Mouse (Mus musculus) intestine, embryonic 14.5 days (tissue): ENCODE data around the gene Mindy2. TPM values are rescaled to one million over a fixed set of nuclear protein-coding genes. Genes with fewer than 3 reads are reported as not detected.

Experiments used
- ATAC-seq: fragments of 200-750 bp; cut with Nextera tagmentation; replicated peaks from 2 replicates; pipeline ENCODE4 v1.8.0; 2017; ENCODE audit warnings: low read depth, moderate number of reproducible peaks, moderate TSS enrichment, moderate library complexity; ENCODE audit not compliant: low FRiP score, low TSS enrichment
- DNase-seq: peaks from one replicate; pipeline ENCODE4 v3.0.0-alpha.2; 2018; ENCODE audit warnings: low spot score
- H3K27ac ChIP-seq: fragments of 300-500 bp; sonication (generic); 2 replicates; pipeline ENCODE4 v1.5.1; 2014; ENCODE audit warnings: low read depth, mild to moderate bottlenecking, control low read depth
- H3K27me3 ChIP-seq: fragments of 300-500 bp; sonication (generic); replicated peaks from 2 replicates; pipeline ENCODE4 v1.6.1; 2014; ENCODE audit warnings: low read length, control low read depth; ENCODE audit not compliant: control insufficient read depth, insufficient read depth
- H3K36me3 ChIP-seq: fragments of 300-500 bp; sonication (generic); 2 replicates; pipeline ENCODE4 v1.6.1; 2014; ENCODE audit warnings: low read length, control low read depth; ENCODE audit not compliant: control insufficient read depth, insufficient read depth
- H3K4me1 ChIP-seq: fragments of 300-500 bp; sonication (generic); replicated peaks from 2 replicates; pipeline ENCODE4 v1.6.1; 2014; ENCODE audit warnings: low read length, control low read depth, mixed read lengths; ENCODE audit not compliant: control insufficient read depth, insufficient read depth
- H3K4me2 ChIP-seq: fragments of 300-500 bp; sonication (generic); 2 replicates; pipeline ENCODE4 v1.6.1; 2014; ENCODE audit warnings: low read length
- H3K4me3 ChIP-seq: fragments of 300-500 bp; sonication (generic); 2 replicates; pipeline ENCODE4 v1.5.1; 2014; ENCODE audit warnings: low read depth, low read length, control low read depth, mixed read lengths
- H3K9ac ChIP-seq: fragments of 300-500 bp; sonication (generic); 2 replicates; pipeline ENCODE4 v1.6.1; 2014; ENCODE audit warnings: mild to moderate bottlenecking, low read length
- H3K9me3 ChIP-seq: fragments of 300-500 bp; sonication (generic); 2 replicates; pipeline ENCODE4 v1.6.1; 2016; ENCODE audit warnings: low read length, control low read depth; ENCODE audit not compliant: control insufficient read depth
- WGBS: fragments of 180-500 bp; shearing (Covaris S2); extraction: QIAGEN DNeasy Blood & Tissue Kit; methylation state at CpG from one replicate; pipeline ENCODE4 v1.1.7; 2014; 5-methylcytosine and 5-hydroxymethylcytosine counted together
- polyA plus RNA-seq: library from polyadenylated mRNA; unstranded; fragments of >200 nt; fragmentation: Nextera tagmentation; extraction: Ambion mirVana; gene quantifications from 2 replicates; pipeline ENCODE4 v1.2.1, GENCODE M21; 2014

Gene Mindy2
- polyA plus RNA-seq, 1 experiment from 2014 or later: 11.0 TPM

GRCm38 (mm10) chr9:70656130-70657007 lies 605 bp downstream of the Mindy2 start, which contains the start of gene Gm10642:
Gm10642 (plus strand) TSS chr9:70656251.
- no peaks in the 10 kb centered on the region for H3K36me3 ChIP-seq
- DNase-seq: peak; percentile 78
- peak within 1 kb of the TSS; percentile 80 for H3K4me2 ChIP-seq
- peak within 1 kb of the TSS; percentile 81 for H3K4me3 ChIP-seq
- H3K27me3 ChIP-seq: no peaks in the 10 kb centered on the region
- WGBS: under 1% methylated on average over 50 of the region's 72 CpGs
- no peaks in the 10 kb centered on the region for H3K9me3 ChIP-seq
- peak; percentile 61 for ATAC-seq
- peak within 1 kb of the TSS; percentile 78 for H3K9ac ChIP-seq
- 0 out of 2 replicates have a peak, but pooled peaks cover 4% of the 10 kb centered on the region for H3K4me1 ChIP-seq
- H3K27ac ChIP-seq: peak within 1 kb of the TSS; percentile 90

- Histone ChIP-seq H3K9me3 (no peaks in the 10 kb centered on the region), H3K4me2 (peak overlapping the region; percentile 80), H3K4me1 (0 out of 2 replicates have a peak, but pooled peaks cover 4% of the 10 kb centered on the region), H3K4me3 (peak overlapping the region; percentile 81), H3K36me3 (no peaks in the 10 kb centered on the region), H3K27ac (no peak overlapping the region), H3K9ac (peak overlapping the region; percentile 78; the same call in 1 of the 2 replicates), H3K27me3 (no peaks in the 10 kb centered on the region)
- DNase-seq (no peak), ATAC-seq (no peak)
- WGBS: 32% methylated on average over 2 of the region's 2 CpGs
Observed at GRCm38 (mm10) chr9:70655764-70656129, 1.2 kb downstream of the Mindy2 start.

GRCm38 (mm10) chr9:70654496-70654895 lies 2.5 kb downstream of the Mindy2 start:
- WGBS: 82% methylated on average over 4 of the region's 4 CpGs
- Histone ChIP-seq H3K4me2 (no peak overlapping the region), H3K36me3 (no peaks in the 10 kb centered on the region), H3K9me3 (no peaks in the 10 kb centered on the region), H3K4me1 (0 out of 2 replicates have a peak, but pooled peaks cover 4% of the 10 kb centered on the region), H3K27me3 (no peaks in the 10 kb centered on the region), H3K27ac (no peak overlapping the region), H3K9ac (no peak overlapping the region), H3K4me3 (no peak overlapping the region)
- no peak for DNase-seq
- no peak for ATAC-seq

- DNase-seq (no peak), ATAC-seq (no peak)
- Histone ChIP-seq H3K4me2 (no peak overlapping the region), H3K4me3 (no peak overlapping the region), H3K36me3 (no peaks in the 10 kb centered on the region), H3K4me1 (0 out of 2 replicates have a peak, but pooled peaks cover 4% of the 10 kb centered on the region), H3K9ac (no peak overlapping the region), H3K9me3 (no peaks in the 10 kb centered on the region), H3K27me3 (no peaks in the 10 kb centered on the region), H3K27ac (no peak overlapping the region)
- WGBS: 58% methylated on average over 2 of the region's 2 CpGs
Observed at GRCm38 (mm10) chr9:70653875-70654274, 3.1 kb downstream of the Mindy2 start.

- H3K27me3 ChIP-seq: no peaks in the 10 kb centered on the region
- no peaks in the 10 kb centered on the region for H3K36me3 ChIP-seq
- H3K4me3 ChIP-seq: no peak overlapping the region
- H3K4me1 ChIP-seq: 0 out of 2 replicates have a peak, but pooled peaks cover 4% of the 10 kb centered on the region
- ATAC-seq: no peak
- no peaks in the 10 kb centered on the region for H3K9me3 ChIP-seq
- H3K27ac ChIP-seq: no peak overlapping the region
- no peak overlapping the region for H3K9ac ChIP-seq
- no peak for DNase-seq
- 75% methylated on average over 2 of the region's 2 CpGs for WGBS
- H3K4me2 ChIP-seq: no peak overlapping the region
Observed at GRCm38 (mm10) chr9:70652221-70652620, 4.8 kb downstream of the Mindy2 start.

- Histone ChIP-seq H3K27ac (no peak overlapping the region), H3K4me2 (no peak overlapping the region), H3K27me3 (no peaks in the 10 kb centered on the region), H3K9me3 (no peaks in the 10 kb centered on the region), H3K36me3 (no peaks in the 10 kb centered on the region), H3K4me3 (no peak overlapping the region), H3K9ac (no peak overlapping the region), H3K4me1 (0 out of 2 replicates have a peak, but pooled peaks cover 4% of the 10 kb centered on the region)
- 97% methylated on average over 1 of the region's 1 CpGs for WGBS
- DNase-seq (no peak), ATAC-seq (no peak)
Observed at GRCm38 (mm10) chr9:70650994-70651393, 6.0 kb downstream of the Mindy2 start.

GRCm38 (mm10) chr9:70650260-70650659 lies 6.7 kb downstream of the Mindy2 start:
- no peak for ATAC-seq
- no peak overlapping the region for H3K4me3 ChIP-seq
- 81% methylated on average over 2 of the region's 2 CpGs for WGBS
- H3K27me3 ChIP-seq: no peaks in the 10 kb centered on the region
- DNase-seq: no peak
- no peak overlapping the region for H3K27ac ChIP-seq
- H3K4me1 ChIP-seq: 0 out of 2 replicates have a peak, but pooled peaks cover 4% of the 10 kb centered on the region
- no peak overlapping the region for H3K4me2 ChIP-seq
- no peak overlapping the region for H3K9ac ChIP-seq
- H3K36me3 ChIP-seq: no peaks in the 10 kb centered on the region
- H3K9me3 ChIP-seq: no peaks in the 10 kb centered on the region

GRCm38 (mm10) chr9:70636748-70637147 lies 20.2 kb downstream of the Mindy2 start:
- ATAC-seq: no peak
- H3K27me3 ChIP-seq: no peaks in the 10 kb centered on the region
- no peaks in the 10 kb centered on the region for H3K36me3 ChIP-seq
- no peak for DNase-seq
- no peak overlapping the region for H3K27ac ChIP-seq
- H3K4me1 ChIP-seq: no peaks in the 10 kb centered on the region
- H3K9me3 ChIP-seq: no peaks in the 10 kb centered on the region
- no peak overlapping the region for H3K9ac ChIP-seq
- H3K4me3 ChIP-seq: no peak overlapping the region
- WGBS: 84% methylated on average over 2 of the region's 2 CpGs
- H3K4me2 ChIP-seq: no peak overlapping the region
